Mouse (Mus musculus) ES-CJ7 (cell line): ENCODE results near the gene Olfr958.

Experiments
- DNase-seq: peaks from one replicate; pipeline ENCODE4 v3.0.0; 2011; ENCODE audit warnings: low read depth, low spot score

Gene Olfr958

DNA sequence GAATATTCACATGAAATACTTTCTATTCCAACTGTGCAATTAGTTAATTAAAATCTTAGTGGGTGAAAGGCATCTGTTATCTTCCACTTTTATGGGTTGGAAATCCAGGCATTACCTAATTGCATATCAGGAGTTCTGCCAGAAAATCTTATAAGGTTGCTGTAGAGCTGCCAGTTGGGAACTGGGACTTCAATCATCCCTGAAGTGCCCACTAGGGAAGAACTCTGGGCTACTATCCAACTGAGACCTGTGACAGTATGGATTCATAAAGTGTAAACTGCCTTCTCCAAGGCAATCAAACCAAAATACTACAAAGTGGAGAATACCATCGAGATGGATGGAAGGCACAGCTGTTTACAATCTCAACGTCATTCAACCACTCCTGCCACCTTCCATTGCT is at the start of gene Olfr958:
Gene Olfr958 (minus strand): TSS at position 109 of the 400 bp plus-strand sequence.
- no peak for DNase-seq

DNA sequence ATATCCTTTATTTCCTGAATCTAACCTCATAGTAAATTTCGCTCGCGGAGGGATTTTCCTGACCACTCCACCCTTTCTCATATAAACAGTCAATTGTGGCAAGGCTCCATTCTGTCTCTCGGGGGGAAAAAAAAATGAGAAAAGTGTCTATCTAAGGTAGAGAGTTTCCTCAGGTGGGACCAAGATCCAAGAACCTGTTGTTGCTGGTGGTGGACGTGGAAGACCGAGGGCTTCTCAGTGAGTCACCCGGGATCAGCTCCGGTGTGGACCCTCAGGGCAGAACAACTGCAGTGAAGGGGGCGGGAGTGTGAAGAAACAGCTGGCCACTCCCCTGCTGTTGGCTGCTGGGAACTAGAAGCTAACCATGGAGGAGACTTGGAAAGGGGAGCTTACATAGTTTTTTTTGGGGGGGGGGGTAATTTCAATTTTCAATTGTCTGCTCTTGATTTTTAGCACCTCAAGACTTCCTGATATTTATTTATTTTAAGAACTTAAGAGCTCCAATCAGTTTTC is 49.5 kb upstream of the Olfr958 start:
- DNase-seq: peak; percentile 32

- peak; percentile 60 for DNase-seq
Measured at GRCm38 (mm10) chr9:39602536-39603332, 48.9 kb upstream of the Olfr958 start.

- no peak for DNase-seq
Measured at GRCm38 (mm10) chr9:39577050-39577449, 23.2 kb upstream of the Olfr958 start.

GRCm38 (mm10) chr9:39575469-39575868 is 21.6 kb upstream of the Olfr958 start, which contains the start of gene Olfr959:
Gene Olfr959, minus strand, starts transcription at chr9:39575569.
- DNase-seq: no peak

- no peak for DNase-seq
Measured at GRCm38 (mm10) chr9:39558349-39558647, 4.4 kb upstream of the Olfr958 start.

GRCm38 (mm10) chr9:39557529-39558348 is 3.9 kb upstream of the Olfr958 start:
- no peak for DNase-seq

DNA sequence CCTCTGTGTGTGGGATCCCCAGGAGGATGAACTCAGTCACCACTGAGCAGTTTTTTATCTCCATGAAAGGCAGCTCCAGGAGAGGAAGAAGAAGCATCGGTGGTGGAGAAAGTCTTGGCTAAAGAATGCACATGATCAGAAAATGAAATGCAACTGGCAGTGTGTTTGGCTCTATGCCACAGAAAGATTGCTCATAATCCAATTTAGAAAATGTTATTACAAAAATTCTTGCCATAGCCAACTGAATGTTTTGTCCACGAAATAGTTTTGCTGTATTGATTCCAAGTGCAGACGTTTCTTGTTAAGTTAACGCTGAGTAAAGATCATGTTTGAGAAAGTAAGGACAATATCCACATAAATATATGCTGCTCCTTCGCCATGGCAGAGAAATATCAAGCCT is 3.0 kb downstream of the Olfr958 start:
- no peak for DNase-seq

- no peak for DNase-seq
Measured at GRCm38 (mm10) chr9:39523616-39524285, 30.1 kb downstream of the Olfr958 start.

DNA sequence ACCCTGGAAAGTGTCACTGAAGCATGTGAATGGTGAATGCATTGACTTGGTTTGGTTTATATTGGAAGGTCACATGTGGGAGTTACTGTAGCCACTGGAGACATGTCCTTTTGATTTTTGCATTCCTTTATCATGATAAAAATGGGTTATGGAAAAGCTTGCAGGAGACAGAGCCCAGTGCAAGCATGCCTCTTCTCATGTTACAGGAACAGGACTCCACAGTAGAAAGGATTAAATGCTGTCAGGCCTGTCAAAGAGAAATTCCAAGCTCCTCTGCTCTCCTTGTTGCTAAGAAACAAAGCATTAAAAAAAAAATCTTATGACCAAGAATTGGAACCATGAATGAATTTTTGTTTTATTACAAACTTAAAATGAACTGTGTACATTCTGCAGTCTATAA is 35.3 kb downstream of the Olfr958 start:
- DNase-seq: no peak

- no peak for DNase-seq
Measured at GRCm38 (mm10) chr9:39515531-39515930, 38.3 kb downstream of the Olfr958 start, which contains the start of gene Olfr957. Gene Olfr957, minus strand, starts transcription at chr9:39515809.

- no peak for DNase-seq
Measured at GRCm38 (mm10) chr9:39509412-39509811, 44.4 kb downstream of the Olfr958 start.

DNA sequence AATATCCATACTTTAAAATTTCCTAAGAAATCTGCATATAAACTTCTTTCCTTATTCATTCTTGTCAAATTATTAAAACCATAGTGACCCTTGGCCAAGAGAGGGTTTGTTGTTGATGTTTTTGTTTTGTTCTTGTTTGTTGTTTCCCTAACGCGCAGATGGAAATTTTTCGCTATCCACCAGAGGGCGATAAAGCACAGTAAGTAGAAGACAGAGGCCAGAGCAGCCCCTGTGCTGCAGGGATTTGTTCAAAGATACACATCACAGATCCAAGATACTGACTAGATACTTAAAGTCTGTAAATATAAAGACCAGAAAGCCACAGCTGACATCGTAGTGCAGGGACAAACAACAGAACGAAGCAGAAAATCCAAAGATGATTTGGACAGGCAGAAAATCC is 44.9 kb downstream of the Olfr958 start:
- peak; percentile 65 for DNase-seq
